Comparison of ENCODE assay signal across 9 mouse cellular contexts in genomic region chr6:128436356-128437005, GRCm38 (mm10). TPM values are rescaled to one million over a fixed set of nuclear protein-coding genes. Genes with fewer than 3 reads are reported as not detected.
DNase-seq lines count a peak whose midpoint lies in the region; ATAC-seq and TF ChIP-seq lines count a peak whose summit lies in the region.
"Had no signal": no experiment of that assay in that cellular context is flagged by ENCODE, and none has a peak within 500 bp of the region (broad histone marks: within the 10 kb centered on the region; RNA-seq: fewer than 3 reads in every experiment).

No protein-coding gene starts in this region.

- DNase-seq in kidney, postnatal 0 days (ENCODE audit: low spot score) = no peak
- DNase-seq in kidney, postnatal 14 days = no peak
- no peak for DNase-seq in forebrain, embryonic 10.5 days (ENCODE audit: extremely low spot score, low spot score)
- no peak for DNase-seq in layer of hippocampus, postnatal 25 days (ENCODE audit: extremely low spot score in 1 of 2, low spot score in 1 of 2)
- no peak for DNase-seq in thymus, postnatal 14 days
- no peak for DNase-seq in left cerebral cortex, adult 8-10 months (ENCODE audit: low spot score in 2 of 2)

- H3K4me3 ChIP-seq in kidney, postnatal 0 days (replicated peaks; ENCODE audit: low read depth, low read length) = peak overlapping the region; percentile 95; the same call in 1 of the 2 replicates
- peak overlapping the region; percentile 99 for H3K4me3 ChIP-seq in forebrain, embryonic 10.5 days
- no peak overlapping the region for H3K4me3 ChIP-seq in intestine, postnatal 0 days (ENCODE audit: low read depth, low read length)
- H3K4me3 ChIP-seq in neural tube, embryonic 12.5 days = peak overlapping the region; percentile 96

- H3K27me3 ChIP-seq in kidney, postnatal 0 days (ENCODE audit: insufficient read depth, low read length) = no peaks in the 10 kb centered on the region
- peaks cover 17% of the 10 kb centered on the region for H3K27me3 ChIP-seq in forebrain, embryonic 10.5 days (ENCODE audit: poor library complexity, severe bottlenecking)
- no peaks in the 10 kb centered on the region for H3K27me3 ChIP-seq in intestine, postnatal 0 days (replicated peaks; ENCODE audit: control insufficient read depth, insufficient read depth, low read length)
- H3K27me3 ChIP-seq in neural tube, embryonic 12.5 days (replicated peaks) = no peaks in the 10 kb centered on the region
- H3K27me3 ChIP-seq: Patski had no signal

- peak overlapping the region; percentile 84 for H3K4me2 ChIP-seq in kidney, postnatal 0 days (ENCODE audit: low read length)
- peak overlapping the region; percentile 83 for H3K4me2 ChIP-seq in intestine, postnatal 0 days (replicated peaks; ENCODE audit: low read depth)
- H3K4me2 ChIP-seq in neural tube, embryonic 12.5 days (replicated peaks) = peak overlapping the region; percentile 68

- H3K27ac ChIP-seq in kidney, postnatal 0 days = no peak overlapping the region
- H3K27ac ChIP-seq in forebrain, embryonic 10.5 days = peak overlapping the region; percentile 99
- no peak overlapping the region for H3K27ac ChIP-seq in intestine, postnatal 0 days (ENCODE audit: low read depth, low read length)
- H3K27ac ChIP-seq in neural tube, embryonic 12.5 days = no peak overlapping the region

- H3K9me3 ChIP-seq in kidney, postnatal 0 days (replicated peaks; ENCODE audit: low read length) = no peaks in the 10 kb centered on the region
- no peaks in the 10 kb centered on the region for H3K9me3 ChIP-seq in forebrain, embryonic 10.5 days
- no peaks in the 10 kb centered on the region for H3K9me3 ChIP-seq in intestine, postnatal 0 days (ENCODE audit: control insufficient read depth)
- H3K9me3 ChIP-seq in neural tube, embryonic 12.5 days = no peaks in the 10 kb centered on the region

- WGBS in kidney, postnatal 0 days = 83% methylated on average over 8 of the region's 8 CpGs
- WGBS in forebrain, embryonic 10.5 days = 97% methylated on average over 8 of the region's 8 CpGs
- 71% methylated on average over 8 of the region's 8 CpGs for WGBS in intestine, postnatal 0 days
- 91% methylated on average over 8 of the region's 8 CpGs for WGBS in neural tube, embryonic 12.5 days

- 0 out of 2 replicates have a peak, but pooled peaks cover 10% of the 10 kb centered on the region for H3K4me1 ChIP-seq in kidney, postnatal 0 days (replicated peaks; ENCODE audit: insufficient read depth, low read length)
- H3K4me1 ChIP-seq in forebrain, embryonic 10.5 days = peaks cover 23% of the 10 kb centered on the region
- H3K4me1 ChIP-seq in intestine, postnatal 0 days (replicated peaks; ENCODE audit: control insufficient read depth, insufficient read depth, low read length) = no peaks in the 10 kb centered on the region; the same call in 1 of the 2 replicates
- peaks cover 17% of the 10 kb centered on the region; the same call in 1 of the 2 replicates for H3K4me1 ChIP-seq in neural tube, embryonic 12.5 days

- peak overlapping the region; percentile 96; the same call in 1 of the 2 replicates for H3K9ac ChIP-seq in kidney, postnatal 0 days (ENCODE audit: low read depth, low read length)
- no peak overlapping the region for H3K9ac ChIP-seq in intestine, postnatal 0 days (ENCODE audit: low read depth, low read length)
- peak overlapping the region; percentile 95; the same call in 1 of the 2 replicates for H3K9ac ChIP-seq in neural tube, embryonic 12.5 days

- no peak for TF ChIP-seq CTCF in kidney, postnatal 0 days (IDR thresholded peaks at IDR 0.05; ENCODE audit: low read depth)
- TF ChIP-seq CTCF in intestine, postnatal 0 days (IDR thresholded peaks at IDR 0.05; ENCODE audit: low read depth) = no peak

- no peak for ATAC-seq in kidney, postnatal 0 days (replicated peaks; ENCODE audit: low FRiP score, low read depth)
- no peak for ATAC-seq in intestine, postnatal 0 days
- no peak for ATAC-seq in neural tube, embryonic 12.5 days (ENCODE audit: low FRiP score, low read depth)
- ATAC-seq: Patski had no signal

- peaks cover 44% of the 10 kb centered on the region for H3K36me3 ChIP-seq in kidney, postnatal 0 days (ENCODE audit: insufficient read depth, low read length)
- H3K36me3 ChIP-seq in forebrain, embryonic 10.5 days (replicated peaks) = peaks cover 54% of the 10 kb centered on the region
- H3K36me3 ChIP-seq in intestine, postnatal 0 days (ENCODE audit: control insufficient read depth, insufficient read depth) = peaks cover 45% of the 10 kb centered on the region
- peaks cover 50% of the 10 kb centered on the region for H3K36me3 ChIP-seq in neural tube, embryonic 12.5 days

RNA-seq across cellular contexts. Expression of gene Fkbp4, which starts 2.0 kb away (rescaled TPM):
- polyA plus RNA-seq in kidney, postnatal 0 days (2015; fragmentation: Nextera tagmentation; extraction: Ambion mirVana) = 286 and 317 TPM in 2 replicates
- polyA plus RNA-seq in forebrain, embryonic 10.5 days (2016; fragmentation: Nextera tagmentation; extraction: Ambion mirVana) = 821 and 862 TPM in 2 replicates
- 113 and 116 TPM in 2 replicates for polyA plus RNA-seq in intestine, postnatal 0 days (2015; fragmentation: Nextera tagmentation; extraction: Ambion mirVana)
- polyA plus RNA-seq in neural tube, embryonic 12.5 days (2016; fragmentation: Nextera tagmentation; extraction: Ambion mirVana) = 404 and 410 TPM in 2 replicates
- total RNA-seq in layer of hippocampus, postnatal 25 days (2021) = 100 to 1,000 TPM; 107 to 120 TPM
- total RNA-seq in left cerebral cortex, adult 8-10 months (2022) = 100 to 1,000 TPM; 107 to 120 (median 113) TPM

RNA-seq across cellular contexts. Expression of gene Itfg2, which starts 11.8 kb away (rescaled TPM):
- polyA plus RNA-seq in kidney, postnatal 0 days (2015; fragmentation: Nextera tagmentation; extraction: Ambion mirVana) = 19.1 and 22.5 TPM in 2 replicates
- polyA plus RNA-seq in forebrain, embryonic 10.5 days (2016; fragmentation: Nextera tagmentation; extraction: Ambion mirVana) = 40.0 and 41.5 TPM in 2 replicates
- 9.4 and 11.9 TPM in 2 replicates for polyA plus RNA-seq in intestine, postnatal 0 days (2015; fragmentation: Nextera tagmentation; extraction: Ambion mirVana)
- polyA plus RNA-seq in neural tube, embryonic 12.5 days (2016; fragmentation: Nextera tagmentation; extraction: Ambion mirVana) = 38.6 and 38.8 TPM in 2 replicates
- total RNA-seq in layer of hippocampus, postnatal 25 days (2021) = 10 to 100 TPM; 19.8 to 25.3 TPM
- 10 to 100 TPM; 25.7 to 34.9 (median 29.0) TPM for total RNA-seq in left cerebral cortex, adult 8-10 months (2022)

RNA-seq across cellular contexts. Expression of gene Nrip2, which starts 37.4 kb away (rescaled TPM):
- 21.2 and 23.5 TPM in 2 replicates for polyA plus RNA-seq in kidney, postnatal 0 days (2015; fragmentation: Nextera tagmentation; extraction: Ambion mirVana)
- polyA plus RNA-seq in forebrain, embryonic 10.5 days (2016; fragmentation: Nextera tagmentation; extraction: Ambion mirVana) = 2.3 and 2.9 TPM in 2 replicates
- 2.3 and 3.4 TPM in 2 replicates for polyA plus RNA-seq in intestine, postnatal 0 days (2015; fragmentation: Nextera tagmentation; extraction: Ambion mirVana)
- 4.6 and 4.8 TPM in 2 replicates for polyA plus RNA-seq in neural tube, embryonic 12.5 days (2016; fragmentation: Nextera tagmentation; extraction: Ambion mirVana)
- 10 to 100 TPM; 15.6 to 18.6 TPM for total RNA-seq in layer of hippocampus, postnatal 25 days (2021)
- total RNA-seq in left cerebral cortex, adult 8-10 months (2022) = 10 to 100 TPM; 11.6 to 14.2 (median 11.9) TPM
